Mouse (Mus musculus): ENCODE results near the gene Cnep1r1. TPM values are rescaled to one million over a fixed set of nuclear protein-coding genes. Genes with fewer than 3 reads are reported as not detected.

Cnep1r1 gene
- polyA plus RNA-seq, 3 experiments from 2014 or later: 22.4 to 28.6 (median 25.0) TPM

Other genes with a start within 250 kb of the Cnep1r1 start
- gene Zfp423, start 159.2 kb upstream of the Cnep1r1 start, polyA plus RNA-seq (2017; shearing (Covaris generic)): under 1 TPM in 1 of 3 experiments, not detected in 2; 0.42 TPM
- 10 to 100 TPM; 15.1 to 26.5 (median 17.6) TPM for gene Heatr3, start 19.1 kb downstream of the Cnep1r1 start, polyA plus RNA-seq (2017; shearing (Covaris generic))
- gene Tent4b, start 80.4 kb downstream of the Cnep1r1 start, polyA plus RNA-seq (2017; shearing (Covaris generic)): 10 to 100 TPM in 2 of 3 experiments, 1 to 10 TPM in 1; 9.6 to 15.0 (median 10.2) TPM
- gene Adcy7, start 153.6 kb downstream of the Cnep1r1 start, polyA plus RNA-seq (2017; shearing (Covaris generic)): 100 to 1,000 TPM in 1 of 3 experiments, 10 to 100 TPM in 2; 93.6 to 134 (median 97.2) TPM
- gene Brd7, start 243.4 kb downstream of the Cnep1r1 start, polyA plus RNA-seq (2017; shearing (Covaris generic)): 10 to 100 TPM; 63.8 to 67.0 (median 64.7) TPM